Mouse (Mus musculus): ENCODE results near the gene Adrb1. TPM values are rescaled to one million over a fixed set of nuclear protein-coding genes. Genes with fewer than 3 reads are reported as not detected.

The Adrb1 gene
- total RNA-seq (2023), result 0.46 TPM

DNA sequence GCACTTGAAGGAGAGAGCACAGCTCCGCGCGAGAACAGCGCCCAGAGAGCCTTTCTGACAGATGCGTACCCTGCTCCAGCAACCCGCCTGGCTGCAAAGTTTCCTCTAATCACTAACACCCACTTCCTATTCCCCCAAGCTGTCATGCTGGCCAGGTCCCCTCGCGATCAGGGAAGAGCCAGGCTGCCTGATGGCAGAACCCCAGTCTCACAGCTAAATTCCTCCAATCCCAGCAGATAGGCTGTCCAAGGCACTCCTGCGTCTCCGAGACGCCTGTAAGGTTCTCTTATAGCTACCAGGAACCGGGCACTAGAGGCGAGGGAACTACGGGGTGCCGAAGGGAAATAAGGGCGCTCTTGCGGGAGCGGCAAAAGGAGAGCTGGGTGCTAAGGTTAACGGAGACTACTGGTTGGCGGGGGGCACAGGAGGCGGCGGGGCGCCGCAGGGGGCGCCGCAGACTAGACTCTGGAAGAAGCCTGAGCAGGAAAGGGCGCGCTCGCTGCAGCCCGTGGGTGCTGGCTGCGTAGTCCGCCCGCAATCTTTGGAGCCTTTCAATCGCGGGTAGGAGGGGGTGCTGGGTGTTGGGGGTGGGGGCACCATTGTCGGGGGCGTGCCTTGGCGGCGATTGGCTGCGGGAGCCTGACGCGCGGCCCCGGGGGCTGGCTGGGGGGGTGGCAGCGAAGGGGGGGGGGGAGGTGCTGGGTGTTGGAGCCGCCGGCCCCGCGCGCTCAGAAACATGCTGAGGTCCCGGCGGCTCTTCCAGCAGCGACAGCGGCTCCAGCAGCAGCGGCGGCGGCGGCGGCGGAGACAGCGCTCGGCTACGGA, at the start of gene Adrb1:
Gene Adrb1 (plus strand): TSS at position 813 of the 825 bp plus-strand sequence.

Other genes with a start within 250 kb of the Adrb1 start
- gene Dclre1a, start 174.0 kb upstream of the Adrb1 start, total RNA-seq (2023), result 6.0 TPM
- gene Nhlrc2, start 173.9 kb upstream of the Adrb1 start, total RNA-seq (2023), result 18.9 TPM
- 27.3 TPM for gene Ccdc186, start 100.0 kb downstream of the Adrb1 start, total RNA-seq (2023)
- gene Tdrd1, start 104.0 kb downstream of the Adrb1 start, total RNA-seq (2023), result not detected
- not detected for gene Vwa2, start 152.1 kb downstream of the Adrb1 start, total RNA-seq (2023)